Mouse (Mus musculus) heart, postnatal 0 days (tissue): Measurements from ENCODE around the gene Gm45140.

Experiments
- CTCF ChIP-seq: IDR thresholded peaks from 2 replicates; pipeline ENCODE4 v1.5.1; 2016; ENCODE audit warnings: antibody characterized with exemption, control low read depth, low read depth
- EP300 ChIP-seq: IDR thresholded peaks from 2 replicates; pipeline ENCODE4 v1.6.1; 2016; ENCODE audit warnings: antibody characterized with exemption, low read depth

- no peak for TF ChIP-seq CTCF
- TF ChIP-seq EP300 = no peak
These were observed 44.7 kb downstream of the Gm45140 start for GRCm38 (mm10) chr6:87790779-87791480.
